Mouse (Mus musculus) liver, embryonic 14.5 days (tissue): Measurements from ENCODE around the gene Rsc1a1.

Experiments
- CTCF ChIP-seq: IDR thresholded peaks from 2 replicates; pipeline ENCODE4 v1.5.1; 2016; ENCODE audit warnings: antibody characterized with exemption, low read depth, control low read depth
- EP300 ChIP-seq: IDR thresholded peaks from 2 replicates; pipeline ENCODE4 v1.6.1; 2016; ENCODE audit warnings: antibody characterized with exemption, low read depth

DNA sequence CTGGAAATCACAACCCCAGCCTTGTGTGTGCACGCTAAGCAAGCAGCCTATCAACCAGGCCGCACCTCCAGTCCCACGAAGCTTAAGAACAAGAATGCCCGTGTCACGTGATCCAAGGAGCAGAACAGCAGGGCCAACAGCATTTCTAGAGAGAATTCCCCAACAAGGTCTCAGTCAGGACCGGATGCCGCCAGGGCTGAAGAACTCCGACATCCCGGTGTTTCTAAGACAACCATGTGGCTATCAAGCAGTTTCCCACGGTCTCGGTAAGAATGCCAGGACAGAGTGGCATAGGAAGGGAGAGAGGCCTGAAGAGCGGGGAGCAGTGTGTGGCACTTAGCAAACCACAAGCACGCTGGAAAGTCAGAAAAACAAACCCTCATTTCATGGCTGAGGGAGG is 31.6 kb downstream of the Rsc1a1 start:
- TF ChIP-seq CTCF (no peak), EP300 (no peak)
